Mouse (Mus musculus): ENCODE measurements at regions not wholly inside any gene's neighbourhood (a gene's known extent, or its start where the extent isn't known, plus 50 kb on each side); places are given as distances from the start of the nearest gene placed in this dataset.

DNA sequence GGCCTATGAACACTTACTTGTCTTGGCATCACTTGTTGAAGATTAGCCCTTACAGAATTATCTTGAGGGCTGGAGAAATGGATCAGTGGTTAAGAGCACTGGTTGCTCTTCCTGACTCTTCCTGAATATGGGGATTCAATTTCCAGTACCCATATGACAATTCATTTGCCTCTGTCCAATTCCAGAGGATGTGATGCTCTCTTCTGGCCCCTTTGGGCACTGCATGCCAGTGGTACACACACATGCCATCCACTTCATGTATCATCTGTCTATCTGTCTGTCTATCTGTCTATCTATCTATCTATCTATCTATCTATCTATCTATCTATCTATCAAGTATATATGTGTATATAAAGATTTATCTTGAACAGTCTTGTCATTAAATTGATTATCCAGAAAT lies 75.7 kb upstream of the Olfr291 start:
- no peak for TF ChIP-seq FLI1 (IDR thresholded peaks at IDR 0.05; ENCODE audit: low read length)
- TF ChIP-seq GATA1 (IDR thresholded peaks at IDR 0.05; ENCODE audit: borderline replicate concordance, low read length) = no peak

Data from megakaryocyte, embryonic 14.5 days (primary cell).